ENCODE assay signal across 34 mouse cellular contexts in the genomic region with DNA sequence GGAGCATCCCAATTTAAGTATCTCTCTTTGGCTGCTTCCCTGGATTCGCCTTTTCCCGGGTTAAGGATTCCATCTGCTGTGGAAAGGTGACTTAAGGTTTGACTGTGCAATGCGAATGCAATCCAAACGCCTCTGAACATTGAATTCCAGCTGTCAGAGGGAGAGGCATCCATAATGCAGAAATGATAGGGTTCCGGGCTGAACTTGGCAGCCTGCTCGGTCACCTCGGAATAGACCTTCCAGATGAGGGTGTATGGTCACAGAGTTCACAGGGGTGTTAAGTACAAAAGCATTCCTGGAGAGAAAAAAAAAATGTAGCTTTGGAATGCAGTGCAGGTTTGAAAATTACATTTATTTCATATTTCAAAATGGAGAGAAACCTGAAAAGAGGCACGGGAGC.
"Had no signal": no experiment of that assay in that cellular context is flagged by ENCODE, and none has a peak within 500 bp of the region (broad histone marks: within the 10 kb centered on the region; RNA-seq: fewer than 3 reads in every experiment).

No protein-coding gene starts in this region.

- DNase-seq: heart, postnatal 10 days; heart, postnatal 14 days; heart, postnatal 36 days; heart, postnatal 4 days; kidney, adult 11 months; kidney, adult 18-20 months; kidney, adult 2 months; kidney, adult 8-10 months; kidney, adult 9 months; kidney, postnatal 10 days; kidney, postnatal 14 days; kidney, postnatal 25 days; kidney, postnatal 36 days; kidney, postnatal 4 days; layer of hippocampus, adult 9-11 months; layer of hippocampus, postnatal 36 days had no signal

- H3K4me3 ChIP-seq: heart, embryonic 12.5 days; heart, embryonic 13.5 days; heart, embryonic 15.5 days; hindbrain, embryonic 10.5 days; hindbrain, embryonic 12.5 days; hindbrain, embryonic 13.5 days; hindbrain, embryonic 15.5 days; intestine, embryonic 15.5 days; kidney, embryonic 15.5 days; layer of hippocampus, adult 2 months; left cerebral cortex, adult 2 months had no signal

- H3K27me3 ChIP-seq: heart, embryonic 12.5 days; heart, embryonic 13.5 days; heart, embryonic 15.5 days; hindbrain, embryonic 12.5 days; hindbrain, embryonic 13.5 days; hindbrain, embryonic 15.5 days; intestine, embryonic 15.5 days; kidney, embryonic 15.5 days had no signal

- H3K9me3 ChIP-seq: heart, embryonic 13.5 days; heart, embryonic 15.5 days; hindbrain, embryonic 12.5 days; hindbrain, embryonic 13.5 days; hindbrain, embryonic 15.5 days; intestine, embryonic 15.5 days; kidney, embryonic 15.5 days had no signal

- H3K9ac ChIP-seq: heart, embryonic 12.5 days; heart, embryonic 13.5 days; heart, embryonic 15.5 days; hindbrain, embryonic 12.5 days; hindbrain, embryonic 13.5 days; hindbrain, embryonic 14.5 days; hindbrain, embryonic 15.5 days; intestine, embryonic 15.5 days; kidney, embryonic 15.5 days had no signal

- H3K4me2 ChIP-seq: heart, embryonic 12.5 days; heart, embryonic 13.5 days; heart, embryonic 15.5 days; hindbrain, embryonic 12.5 days; hindbrain, embryonic 13.5 days; hindbrain, embryonic 14.5 days; hindbrain, embryonic 15.5 days; intestine, embryonic 15.5 days; kidney, embryonic 15.5 days had no signal

- ATAC-seq: hindbrain, embryonic 16.5 days; hindbrain, postnatal 0 days; inflammation-experienced regulatory T-cells, adult 6 months; intestine, embryonic 15.5 days; intestine, embryonic 16.5 days; intestine, postnatal 0 days had no signal

- H3K36me3 ChIP-seq: heart, embryonic 12.5 days; heart, embryonic 13.5 days; heart, embryonic 15.5 days; hindbrain, embryonic 10.5 days; hindbrain, embryonic 12.5 days; hindbrain, embryonic 13.5 days; hindbrain, embryonic 15.5 days; intestine, embryonic 15.5 days; kidney, embryonic 15.5 days had no signal

- H3K27ac ChIP-seq: heart, embryonic 13.5 days; heart, embryonic 15.5 days; hindbrain, embryonic 10.5 days; hindbrain, embryonic 12.5 days; hindbrain, embryonic 13.5 days; hindbrain, embryonic 14.5 days; hindbrain, embryonic 15.5 days; hindbrain, postnatal 0 days; intestine, embryonic 15.5 days; kidney, embryonic 15.5 days; kidney, postnatal 0 days; layer of hippocampus, adult 2 months; left cerebral cortex, adult 2 months had no signal

- H3K4me1 ChIP-seq: heart, embryonic 13.5 days; heart, embryonic 15.5 days; hindbrain, embryonic 10.5 days; hindbrain, embryonic 12.5 days; hindbrain, embryonic 13.5 days; hindbrain, embryonic 15.5 days; intestine, embryonic 15.5 days had no signal
